ENCODE assay signal across 8 mouse cellular contexts in the genomic region with DNA sequence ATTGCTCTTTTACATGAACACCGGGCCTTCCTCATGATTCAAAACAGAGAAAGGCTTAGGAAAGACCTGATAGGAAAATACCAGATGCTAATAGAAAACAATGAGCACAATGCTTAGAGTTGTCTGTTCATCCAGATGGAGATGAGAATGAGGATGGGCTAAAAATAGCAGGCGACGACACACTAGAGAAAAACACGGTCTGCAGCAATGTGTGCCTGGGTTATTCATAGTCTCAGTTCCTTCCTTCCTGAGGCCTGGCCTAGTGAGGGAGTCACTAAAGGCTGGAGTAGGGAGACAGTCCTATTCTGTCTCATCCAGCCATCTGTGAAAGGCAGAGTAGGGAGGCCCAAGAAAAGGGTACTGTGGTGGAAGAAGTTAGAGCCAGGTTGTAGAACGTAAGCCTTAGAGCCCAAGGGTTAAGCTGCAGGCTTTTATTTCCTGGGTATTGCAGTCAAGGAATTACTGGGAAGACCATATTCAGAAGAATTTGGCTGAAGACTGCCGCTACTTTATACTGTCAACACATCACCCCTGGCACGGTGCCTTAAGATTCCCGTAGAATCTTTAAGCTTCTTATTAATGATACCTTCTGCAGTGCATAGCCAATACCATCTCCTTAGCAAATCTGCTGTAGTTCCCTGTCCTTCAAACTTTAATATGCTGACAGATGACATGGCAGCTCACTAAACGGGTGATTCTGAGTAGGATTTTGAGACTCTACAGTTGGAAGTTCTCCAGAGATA. TPM values are rescaled to one million over a fixed set of nuclear protein-coding genes. Genes with fewer than 3 reads are reported as not detected.
DNase-seq lines count a peak whose midpoint lies in the region; ATAC-seq lines count a peak whose summit lies in the region.

No protein-coding gene starts in this region.

- no peak overlapping the region for H3K9ac ChIP-seq in kidney, embryonic 16.5 days (replicated peaks; ENCODE audit: low read length)

- peak overlapping the region; percentile 80 for H3K27ac ChIP-seq in heart, embryonic 10.5 days
- peak overlapping the region; percentile 76 for H3K27ac ChIP-seq in kidney, embryonic 16.5 days (ENCODE audit: low read length)

- 52% methylated on average over 9 of the region's 9 CpGs for WGBS in heart, embryonic 10.5 days
- WGBS in kidney, embryonic 16.5 days: 72% methylated on average over 9 of the region's 9 CpGs

- H3K4me3 ChIP-seq in megakaryocyte, embryonic 14.5 days (replicated peaks): peak overlapping the region; percentile 40
- no peak overlapping the region for H3K4me3 ChIP-seq in heart, embryonic 10.5 days
- H3K4me3 ChIP-seq in kidney, embryonic 16.5 days (ENCODE audit: low read length): no peak overlapping the region

- no peak for ATAC-seq in megakaryocyte, adult 5-6 weeks (ENCODE audit: poor library complexity, severe bottlenecking)
- ATAC-seq in kidney, embryonic 16.5 days (ENCODE audit: low FRiP score, low TSS enrichment): no peak

- H3K4me1 ChIP-seq in megakaryocyte, embryonic 14.5 days: peaks cover 12% of the 10 kb centered on the region
- peaks cover 21% of the 10 kb centered on the region for H3K4me1 ChIP-seq in heart, embryonic 10.5 days
- H3K4me1 ChIP-seq in kidney, embryonic 16.5 days (ENCODE audit: insufficient read depth, low read length): peaks cover 34% of the 10 kb centered on the region

- peaks cover 13% of the 10 kb centered on the region for H3K9me3 ChIP-seq in megakaryocyte, embryonic 14.5 days
- H3K9me3 ChIP-seq in heart, embryonic 10.5 days: peaks cover 3% of the 10 kb centered on the region; the same call in 1 of the 2 replicates
- peaks cover 6% of the 10 kb centered on the region for H3K9me3 ChIP-seq in kidney, embryonic 16.5 days (ENCODE audit: low read length)

- H3K36me3 ChIP-seq in megakaryocyte, embryonic 14.5 days (replicated peaks; ENCODE audit: low read length): no peaks in the 10 kb centered on the region
- H3K36me3 ChIP-seq in heart, embryonic 10.5 days: no peaks in the 10 kb centered on the region
- 0 out of 2 replicates have a peak, but pooled peaks cover 2% of the 10 kb centered on the region for H3K36me3 ChIP-seq in kidney, embryonic 16.5 days (ENCODE audit: insufficient read depth, low read length)

- no peak for DNase-seq in heart, embryonic 10.5 days (ENCODE audit: low spot score)
- peak; percentile 27 for DNase-seq in lung, postnatal 14 days
- no peak for DNase-seq in retina, embryonic 14.5 days (ENCODE audit: low spot score)
- DNase-seq in gastrocnemius, adult 8-10 months (ENCODE audit: low spot score in 2 of 2): no peak
- no peak for DNase-seq in spleen, postnatal 10 days (ENCODE audit: low spot score in 2 of 2)

- H3K27me3 ChIP-seq in megakaryocyte, embryonic 14.5 days (replicated peaks): peaks cover 6% of the 10 kb centered on the region
- H3K27me3 ChIP-seq in heart, embryonic 10.5 days (ENCODE audit: insufficient read depth, poor library complexity, severe bottlenecking): no peaks in the 10 kb centered on the region
- H3K27me3 ChIP-seq in kidney, embryonic 16.5 days (ENCODE audit: insufficient read depth, low read length): no peaks in the 10 kb centered on the region

- no peak overlapping the region for H3K4me2 ChIP-seq in kidney, embryonic 16.5 days (replicated peaks; ENCODE audit: low read depth, low read length)

RNA-seq across cellular contexts. Expression of a gene that starts 43.2 kb away (rescaled TPM):
- 0.81 and 1.7 TPM in 2 replicates for polyA plus RNA-seq in megakaryocyte, embryonic 14.5 days (2012; ENCODE audit: insufficient read depth, low replicate concordance)
- 8.6 and 11.2 TPM in 2 replicates for total RNA-seq in megakaryocyte, adult 5-6 weeks (2015)
- total RNA-seq in megakaryocyte, adult 5-6 weeks (2017): 13.4 and 15.1 TPM in 2 replicates
- 8.7 and 9.3 TPM in 2 replicates for polyA plus RNA-seq in heart, embryonic 10.5 days (2016; fragmentation: Nextera tagmentation; extraction: Ambion mirVana)
- 8.6 and 9.5 TPM in 2 replicates for polyA plus RNA-seq in kidney, embryonic 16.5 days (2015; fragmentation: Nextera tagmentation; extraction: Ambion mirVana)
- 1 to 10 TPM; 2.9 to 5.6 (median 3.3) TPM for total RNA-seq in gastrocnemius, adult 8-10 months (2022)
